In genomic region chr1:58993723-58994122, GRCm38 (mm10) we compare ENCODE assay signal across 13 mouse cellular contexts. TPM values are rescaled to one million over a fixed set of nuclear protein-coding genes. Genes with fewer than 3 reads are reported as not detected.
DNase-seq lines count a peak whose midpoint lies in the region; ATAC-seq lines count a peak whose summit lies in the region.
"Had no signal": no experiment of that assay in that cellular context is flagged by ENCODE, and none has a peak within 500 bp of the region (broad histone marks: within the 10 kb centered on the region; RNA-seq: fewer than 3 reads in every experiment).

No protein-coding gene starts in this region.

- no peak for ATAC-seq in hindbrain, embryonic 14.5 days (ENCODE audit: low FRiP score)
- no peak for ATAC-seq in hindbrain, embryonic 11.5 days (ENCODE audit: low FRiP score)
- ATAC-seq in midbrain, embryonic 15.5 days (replicated peaks): 0 out of 2 replicates have a peak, but pooled peaks have one; percentile 50

- H3K9me3 ChIP-seq in hindbrain, embryonic 14.5 days (ENCODE audit: control insufficient read depth, low read length): no peaks in the 10 kb centered on the region
- no peaks in the 10 kb centered on the region for H3K9me3 ChIP-seq in hindbrain, embryonic 11.5 days (ENCODE audit: control insufficient read depth, low read length)
- H3K9me3 ChIP-seq in midbrain, embryonic 15.5 days: no peaks in the 10 kb centered on the region
- no peaks in the 10 kb centered on the region for H3K9me3 ChIP-seq in midbrain, embryonic 10.5 days (replicated peaks)
- H3K9me3 ChIP-seq: heart, embryonic 13.5 days had no signal

- H3K27me3 ChIP-seq in hindbrain, embryonic 14.5 days (ENCODE audit: control insufficient read depth, insufficient read depth, low read length): no peaks in the 10 kb centered on the region
- H3K27me3 ChIP-seq in hindbrain, embryonic 11.5 days (ENCODE audit: control insufficient read depth, insufficient read depth, low read length): no peaks in the 10 kb centered on the region
- H3K27me3 ChIP-seq in midbrain, embryonic 15.5 days (replicated peaks): no peaks in the 10 kb centered on the region
- H3K27me3 ChIP-seq in midbrain, embryonic 10.5 days (ENCODE audit: low read depth, poor library complexity, severe bottlenecking): no peaks in the 10 kb centered on the region
- H3K27me3 ChIP-seq in splenic B cell, adult 2 months (ENCODE audit: control insufficient read depth, insufficient read depth, low read length, poor library complexity, severe bottlenecking): no peaks in the 10 kb centered on the region
- H3K27me3 ChIP-seq: heart, embryonic 13.5 days had no signal

- WGBS in hindbrain, embryonic 14.5 days: 13% methylated on average over 1 of the region's 1 CpGs
- WGBS in hindbrain, embryonic 11.5 days: 40% methylated on average over 1 of the region's 1 CpGs
- 10% methylated on average over 1 of the region's 1 CpGs for WGBS in midbrain, embryonic 15.5 days
- 47% methylated on average over 1 of the region's 1 CpGs for WGBS in midbrain, embryonic 10.5 days

- no peak overlapping the region for H3K4me3 ChIP-seq in hindbrain, embryonic 14.5 days (replicated peaks; ENCODE audit: low read length)
- H3K4me3 ChIP-seq in hindbrain, embryonic 11.5 days (ENCODE audit: low read depth, low read length): no peak overlapping the region
- H3K4me3 ChIP-seq in midbrain, embryonic 15.5 days: no peak overlapping the region
- H3K4me3 ChIP-seq in midbrain, embryonic 10.5 days: no peak overlapping the region
- H3K4me3 ChIP-seq: heart, embryonic 13.5 days had no signal

- peak; percentile 49 for DNase-seq in hindbrain, embryonic 14.5 days (ENCODE audit: low spot score)
- DNase-seq in hindbrain, embryonic 11.5 days (ENCODE audit: low spot score): no peak
- no peak for DNase-seq in midbrain, embryonic 10.5 days (ENCODE audit: low spot score)
- peak; percentile 31 for DNase-seq in brain, adult 2 months (ENCODE audit: low read depth, low spot score)
- DNase-seq in splenic B cell, adult 2 months (ENCODE audit: low read depth, low spot score): peak; percentile 49
- DNase-seq in ovary, postnatal 10 days (ENCODE audit: low spot score): no peak
- DNase-seq in cerebellum, adult 11-12 months: no peak
- DNase-seq: adrenal gland, postnatal 14 days; cerebellum, adult 9-10 months; right cerebral cortex, adult 18-20 months; thymus, postnatal 4 days had no signal

- no peaks in the 10 kb centered on the region for H3K4me1 ChIP-seq in hindbrain, embryonic 14.5 days (replicated peaks; ENCODE audit: control insufficient read depth, insufficient read depth, low read length)
- no peaks in the 10 kb centered on the region for H3K4me1 ChIP-seq in hindbrain, embryonic 11.5 days (replicated peaks; ENCODE audit: control insufficient read depth, insufficient read depth, low read length)
- H3K4me1 ChIP-seq in midbrain, embryonic 15.5 days: no peaks in the 10 kb centered on the region
- H3K4me1 ChIP-seq in midbrain, embryonic 10.5 days: no peaks in the 10 kb centered on the region

- H3K27ac ChIP-seq in hindbrain, embryonic 14.5 days: no peak overlapping the region
- no peak overlapping the region for H3K27ac ChIP-seq in hindbrain, embryonic 11.5 days (ENCODE audit: low read depth, low read length)
- H3K27ac ChIP-seq in midbrain, embryonic 15.5 days: no peak overlapping the region
- no peak overlapping the region for H3K27ac ChIP-seq in midbrain, embryonic 10.5 days (replicated peaks)
- H3K27ac ChIP-seq: heart, embryonic 13.5 days had no signal

- H3K4me2 ChIP-seq in hindbrain, embryonic 14.5 days (replicated peaks): no peak overlapping the region
- H3K4me2 ChIP-seq in hindbrain, embryonic 11.5 days (replicated peaks; ENCODE audit: low read depth, low read length): no peak overlapping the region
- no peak overlapping the region for H3K4me2 ChIP-seq in midbrain, embryonic 15.5 days
- H3K4me2 ChIP-seq: heart, embryonic 13.5 days had no signal

- H3K36me3 ChIP-seq in hindbrain, embryonic 14.5 days (replicated peaks; ENCODE audit: control insufficient read depth, insufficient read depth): peaks cover 73% of the 10 kb centered on the region
- no peaks in the 10 kb centered on the region for H3K36me3 ChIP-seq in hindbrain, embryonic 11.5 days (ENCODE audit: control insufficient read depth, insufficient read depth, low read length)
- peaks cover 35% of the 10 kb centered on the region; the same call in 1 of the 2 replicates for H3K36me3 ChIP-seq in midbrain, embryonic 15.5 days (replicated peaks)
- H3K36me3 ChIP-seq in midbrain, embryonic 10.5 days: peaks cover 12% of the 10 kb centered on the region
- H3K36me3 ChIP-seq in splenic B cell, adult 2 months (ENCODE audit: control insufficient read depth, insufficient read depth, low read length, poor library complexity, severe bottlenecking): peaks cover 10% of the 10 kb centered on the region; the same call in 1 of the 2 replicates

- no peak overlapping the region for H3K9ac ChIP-seq in hindbrain, embryonic 14.5 days
- H3K9ac ChIP-seq in hindbrain, embryonic 11.5 days (ENCODE audit: low read depth, low read length): no peak overlapping the region
- H3K9ac ChIP-seq in midbrain, embryonic 15.5 days: no peak overlapping the region
- H3K9ac ChIP-seq: heart, embryonic 13.5 days had no signal

RNA-seq across cellular contexts. Expression of gene Stradb, which starts 20.4 kb away (rescaled TPM):
- 103 and 111 TPM in 2 replicates for polyA plus RNA-seq in hindbrain, embryonic 14.5 days (2014; fragmentation: Nextera tagmentation; extraction: Ambion mirVana)
- 41.7 and 46.2 TPM in 2 replicates for polyA plus RNA-seq in hindbrain, embryonic 11.5 days (2014; fragmentation: Nextera tagmentation; extraction: Ambion mirVana)
- polyA plus RNA-seq in midbrain, embryonic 15.5 days (2015; fragmentation: Nextera tagmentation; extraction: Ambion mirVana): 116 and 117 TPM in 2 replicates
- polyA plus RNA-seq in midbrain, embryonic 10.5 days (2016; fragmentation: Nextera tagmentation; extraction: Ambion mirVana): 26.8 and 33.9 TPM in 2 replicates

RNA-seq across cellular contexts. Expression of gene Trak2, which starts 20.5 kb away (rescaled TPM):
- 18.0 and 20.5 TPM in 2 replicates for polyA plus RNA-seq in hindbrain, embryonic 14.5 days (2014; fragmentation: Nextera tagmentation; extraction: Ambion mirVana)
- polyA plus RNA-seq in hindbrain, embryonic 11.5 days (2014; fragmentation: Nextera tagmentation; extraction: Ambion mirVana): 14.3 and 15.8 TPM in 2 replicates
- polyA plus RNA-seq in midbrain, embryonic 15.5 days (2015; fragmentation: Nextera tagmentation; extraction: Ambion mirVana): 18.3 and 18.7 TPM in 2 replicates
- 8.9 and 11.3 TPM in 2 replicates for polyA plus RNA-seq in midbrain, embryonic 10.5 days (2016; fragmentation: Nextera tagmentation; extraction: Ambion mirVana)

Comparison
In these comparisons a context has a peak if more than half of its experiments do, and no peak if none do; other contexts are left out.
1. DNase-seq: peak in hindbrain, embryonic 14.5 days (single experiment), brain, adult 2 months (single experiment) and splenic B cell, adult 2 months (single experiment); none in hindbrain, embryonic 11.5 days (single experiment), midbrain, embryonic 10.5 days (single experiment), ovary, postnatal 10 days (single experiment) and cerebellum, adult 11-12 months (single experiment).